Mouse (Mus musculus) myocyte (in vitro differentiated cells): ENCODE results near the gene Msh2.

Experiments used
- CEBPB ChIP-seq: IDR thresholded peaks from 2 replicates; pipeline ENCODE4 v1.6.1; 2011; ENCODE audit warnings: mild to moderate bottlenecking, moderate library complexity; ENCODE audit not compliant: poor library complexity, insufficient read depth, severe bottlenecking
- E2F4 ChIP-seq: IDR thresholded peaks from one replicate; pipeline ENCODE4 v1.6.1; 2011; ENCODE audit warnings: mild to moderate bottlenecking, control low read depth, moderate library complexity; ENCODE audit not compliant: insufficient read depth
- MAX ChIP-seq: IDR thresholded peaks from one replicate; pipeline ENCODE4 v1.6.1; 2011; ENCODE audit warnings: low read depth, mild to moderate bottlenecking, control low read depth
- MYOD1 ChIP-seq, 3 experiments: IDR thresholded peaks; one replicate each; pipeline ENCODE4 v1.6.1; 2011; ENCODE audit warnings: control low read depth in 2 of 3, low read depth in 2 of 3, mild to moderate bottlenecking in 2 of 3, moderate library complexity in 1 of 3; ENCODE audit not compliant: insufficient read length in 2 of 3, control insufficient read depth in 1 of 3
- MYOG ChIP-seq, 3 experiments: IDR thresholded peaks; one replicate each; pipeline ENCODE4 v1.6.1; 2011; ENCODE audit warnings: control low read depth in 2 of 3, low read depth in 2 of 3, mild to moderate bottlenecking in 2 of 3; ENCODE audit not compliant: insufficient read length in 2 of 3, control insufficient read depth in 1 of 3, insufficient read depth in 1 of 3
- POLR2A ChIP-seq: IDR thresholded peaks from one replicate; pipeline ENCODE4 v1.6.1; 2011; ENCODE audit warnings: low read depth, mild to moderate bottlenecking, control low read depth, moderate library complexity; ENCODE audit not compliant: insufficient read length
- POLR2AphosphoS2 ChIP-seq: IDR thresholded peaks from one replicate; pipeline ENCODE4 v1.6.1; 2011; ENCODE audit warnings: low read depth, control low read depth; ENCODE audit not compliant: insufficient read length
- REST ChIP-seq: IDR thresholded peaks from one replicate; pipeline ENCODE4 v1.6.1; 2011; ENCODE audit warnings: mild to moderate bottlenecking, control low read depth, moderate library complexity; ENCODE audit not compliant: insufficient read depth, insufficient read length
- TCF12 ChIP-seq: IDR thresholded peaks from one replicate; pipeline ENCODE4 v1.6.1; 2011; ENCODE audit warnings: mild to moderate bottlenecking, control low read depth; ENCODE audit not compliant: poor library complexity, insufficient read depth, severe bottlenecking
- TCF3 ChIP-seq: IDR thresholded peaks from one replicate; pipeline ENCODE4 v1.6.1; 2011; ENCODE audit warnings: low read depth, control low read depth; ENCODE audit not compliant: insufficient read length
- USF1 ChIP-seq: IDR thresholded peaks from one replicate; pipeline ENCODE4 v1.6.1; 2011; ENCODE audit warnings: low read depth, mild to moderate bottlenecking, control low read depth, moderate library complexity

DNA sequence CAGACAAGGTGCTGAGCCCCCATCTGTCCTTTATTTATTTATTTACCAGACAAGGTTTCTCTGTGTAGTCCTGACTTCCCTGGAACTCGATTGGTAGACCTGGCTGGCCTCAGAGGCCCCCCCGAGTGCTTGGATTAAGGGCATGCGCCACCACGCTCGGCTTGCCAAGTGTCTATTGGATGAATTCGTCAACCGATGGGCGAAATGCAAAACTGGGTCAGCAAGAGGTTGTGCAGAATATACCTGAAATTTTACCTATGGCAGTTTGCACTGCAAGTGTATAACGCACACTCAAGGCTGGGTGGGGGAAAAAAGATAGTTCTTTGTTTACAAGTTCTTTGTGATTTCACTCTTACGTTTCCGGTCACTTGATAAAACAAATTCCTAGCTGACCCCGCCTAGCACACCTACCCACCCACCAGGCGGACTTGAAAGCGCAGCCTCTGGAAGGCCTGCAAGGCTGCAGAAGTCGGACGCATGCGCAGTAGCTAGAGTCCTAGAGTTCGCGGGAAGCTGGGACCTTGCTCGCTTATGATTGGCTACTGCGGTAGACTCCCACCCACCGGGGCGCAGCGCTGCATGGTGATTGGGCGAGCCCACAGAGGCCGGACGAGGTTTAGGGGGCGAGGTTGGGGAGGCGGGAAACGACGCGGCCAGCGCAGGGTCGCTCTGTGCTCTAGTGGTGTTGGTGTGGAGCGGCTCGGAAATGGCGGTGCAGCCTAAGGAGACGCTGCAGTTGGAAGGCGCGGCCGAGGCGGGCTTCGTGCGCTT, at the start of gene Msh2:
- TF ChIP-seq POLR2A (peak; percentile 86), TCF12 (no peak), E2F4 (peak; percentile 65), MAX (no peak), TCF3 (no peak), USF1 (no peak), MYOG (IDR thresholded peaks at IDR 0.05; ENCODE audit: control insufficient read depth in 1 of 3, insufficient read depth in 1 of 3, insufficient read length in 2 of 3, low read depth in 2 of 3) (no peak), MYOD1 (IDR thresholded peaks at IDR 0.05; ENCODE audit: control insufficient read depth in 1 of 3, insufficient read length in 2 of 3, low read depth in 2 of 3) (no peak), POLR2AphosphoS2 (peak; percentile 65), CEBPB (no peak), REST (no peak)
